Mouse (Mus musculus) kidney, embryonic 14.5 days (tissue): ENCODE results near the gene Lrrc4. TPM values are rescaled to one million over a fixed set of nuclear protein-coding genes. Genes with fewer than 3 reads are reported as not detected.
A peak's percentile ranks its signal among the peaks of the same experiment; 100 is the strongest.

ENCODE experiments used
- ATAC-seq: fragments of 200-750 bp; cut with Nextera tagmentation; 2 replicates; pipeline ENCODE4 v1.8.0; 2017; ENCODE audit warnings: moderate number of reproducible peaks, mild to moderate bottlenecking, moderate TSS enrichment, moderate library complexity; ENCODE audit not compliant: low FRiP score, low TSS enrichment
- H3K27ac ChIP-seq: fragments of 300-500 bp; sonication (generic); 2 replicates; pipeline ENCODE4 v1.5.1; 2014; ENCODE audit warnings: low read depth, mild to moderate bottlenecking, low read length, moderate library complexity, mixed read lengths
- H3K27me3 ChIP-seq: fragments of 300-500 bp; sonication (generic); 2 replicates; pipeline ENCODE4 v1.6.1; 2014; ENCODE audit warnings: mild to moderate bottlenecking, low read length; ENCODE audit not compliant: control insufficient read depth, insufficient read depth
- H3K36me3 ChIP-seq: fragments of 300-500 bp; sonication (generic); 2 replicates; pipeline ENCODE4 v1.6.1; 2014; ENCODE audit warnings: low read length, mixed read lengths; ENCODE audit not compliant: control insufficient read depth, insufficient read depth
- H3K4me1 ChIP-seq: fragments of 300-500 bp; sonication (generic); 2 replicates; pipeline ENCODE4 v1.6.1; 2014; ENCODE audit warnings: low read length, mixed read lengths; ENCODE audit not compliant: control insufficient read depth, insufficient read depth
- H3K4me2 ChIP-seq: fragments of 300-500 bp; sonication (generic); replicated peaks from 2 replicates; pipeline ENCODE4 v1.6.1; 2014; ENCODE audit warnings: low read depth, mild to moderate bottlenecking, low read length
- H3K4me3 ChIP-seq: fragments of 300-500 bp; sonication (generic); 2 replicates; pipeline ENCODE4 v1.5.1; 2014; ENCODE audit warnings: mild to moderate bottlenecking, low read length
- H3K9ac ChIP-seq: fragments of 300-500 bp; sonication (generic); 2 replicates; pipeline ENCODE4 v1.6.1; 2014; ENCODE audit warnings: low read depth, mild to moderate bottlenecking, low read length, moderate library complexity
- H3K9me3 ChIP-seq: fragments of 300-500 bp; sonication (generic); 2 replicates; pipeline ENCODE4 v1.6.1; 2016; ENCODE audit warnings: low read length; ENCODE audit not compliant: control insufficient read depth
- WGBS: fragments of 180-500 bp; shearing (Covaris S2); extraction: QIAGEN DNeasy Blood & Tissue Kit; methylation state at CpG from one replicate; pipeline ENCODE4 v1.1.7; 2014; 5-methylcytosine and 5-hydroxymethylcytosine counted together
- polyA plus RNA-seq: library from polyadenylated mRNA; unstranded; fragments of >200 nt; fragmentation: Nextera tagmentation; extraction: Ambion mirVana; gene quantifications from 2 replicates; pipeline ENCODE4 v1.2.1, GENCODE M21; 2014

Gene Lrrc4
- polyA plus RNA-seq, 1 experiment from 2014 or later = 2.8 TPM

DNA sequence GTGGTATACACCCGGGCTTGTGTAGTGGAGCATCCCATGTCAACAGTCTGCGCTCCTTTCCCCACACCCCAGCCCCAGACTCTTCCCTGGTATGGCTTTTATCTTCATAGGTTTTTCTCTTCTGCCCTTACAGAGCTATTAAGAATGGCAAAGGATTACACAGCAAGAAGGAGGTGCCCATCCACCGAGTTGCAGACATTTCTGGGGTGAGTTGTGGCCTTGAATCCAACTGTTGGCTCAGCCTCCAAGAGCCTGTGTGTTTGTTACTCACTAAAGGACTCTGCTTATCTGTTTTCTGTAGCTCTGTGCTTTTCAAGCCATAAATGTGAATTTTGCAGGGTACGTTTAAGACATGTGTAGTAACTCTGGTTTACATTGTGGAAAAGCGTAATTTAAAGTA lies 106.8 kb downstream of the Lrrc4 start:
- Histone ChIP-seq H3K27ac (no peak overlapping the region), H3K4me2 (no peak overlapping the region), H3K4me3 (no peak overlapping the region), H3K27me3 (no peaks in the 10 kb centered on the region), H3K4me1 (peaks cover 6% of the 10 kb centered on the region), H3K9ac (no peak overlapping the region), H3K9me3 (no peaks in the 10 kb centered on the region), H3K36me3 (peaks cover 4% of the 10 kb centered on the region; the same call in 1 of the 2 replicates)
- ATAC-seq = no peak
- 81% methylated on average over 5 of the region's 5 CpGs for WGBS

DNA sequence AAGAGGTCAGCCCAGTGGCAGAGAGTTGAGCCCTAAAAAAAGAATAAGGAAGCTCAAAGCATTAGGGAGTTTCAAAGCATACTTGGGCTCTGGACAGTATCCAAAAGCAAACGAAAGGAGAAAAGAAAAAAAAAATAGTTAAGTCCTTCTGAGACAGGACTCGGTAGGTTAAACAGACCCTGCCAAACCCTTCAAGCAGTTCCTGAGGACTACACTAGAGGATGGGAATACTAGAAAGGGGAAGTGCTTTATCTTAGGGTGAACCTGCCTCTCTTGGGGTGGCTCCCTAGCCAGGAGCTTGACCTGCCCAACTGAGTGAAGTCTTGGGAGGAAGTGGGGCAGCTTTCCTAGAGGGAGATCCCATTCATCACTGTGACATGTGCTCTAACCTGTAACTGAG lies 108.5 kb downstream of the Lrrc4 start:
- ATAC-seq = no peak
- Histone ChIP-seq H3K9ac (no peak overlapping the region), H3K4me2 (no peak overlapping the region), H3K27me3 (no peaks in the 10 kb centered on the region), H3K36me3 (peaks cover 4% of the 10 kb centered on the region; the same call in 1 of the 2 replicates), H3K9me3 (no peaks in the 10 kb centered on the region), H3K27ac (no peak overlapping the region), H3K4me1 (0 out of 2 replicates have a peak, but pooled peaks cover 5% of the 10 kb centered on the region), H3K4me3 (no peak overlapping the region)
- WGBS = 35% methylated on average over 2 of the region's 2 CpGs

DNA sequence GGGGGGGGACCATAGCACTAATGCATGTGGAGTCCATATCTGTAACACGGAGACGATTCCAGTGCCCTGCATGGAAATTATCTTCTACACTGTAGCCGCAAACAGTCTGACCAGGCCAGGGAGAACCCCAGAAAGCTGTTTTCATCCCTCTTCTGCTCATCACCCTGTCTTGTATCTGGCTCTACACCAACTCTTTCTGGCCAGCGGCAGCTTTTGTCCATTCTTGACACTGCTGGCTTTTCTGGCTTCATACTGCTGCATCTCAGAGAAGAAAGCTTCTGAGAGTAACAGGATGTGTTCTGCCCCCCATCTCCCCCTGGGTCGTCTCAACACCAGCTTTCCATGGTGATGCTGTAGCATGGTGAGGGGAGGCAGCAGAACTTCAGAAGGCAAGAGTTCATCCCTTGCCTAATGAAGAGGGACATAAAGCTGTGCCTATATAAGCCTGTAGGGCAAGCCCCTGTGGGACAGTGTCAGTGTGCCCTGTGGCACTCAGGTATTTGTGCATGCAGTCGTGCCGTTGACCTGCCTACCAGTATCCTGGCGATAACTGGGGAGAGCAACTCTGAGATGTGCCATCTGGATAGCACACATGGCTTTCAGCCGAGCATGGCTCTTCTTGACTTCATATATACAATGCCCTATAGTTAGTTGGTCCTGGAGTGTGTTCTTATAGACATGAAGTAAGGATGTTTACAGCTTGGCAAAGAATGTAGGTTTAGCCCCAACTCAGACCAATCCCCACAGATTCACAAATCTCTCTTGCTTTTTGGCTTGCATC lies 111.0 kb downstream of the Lrrc4 start:
- Histone ChIP-seq H3K4me3 (no peak overlapping the region), H3K9me3 (no peaks in the 10 kb centered on the region), H3K4me1 (0 out of 2 replicates have a peak, but pooled peaks cover 16% of the 10 kb centered on the region), H3K4me2 (no peak overlapping the region), H3K9ac (no peak overlapping the region), H3K27ac (no peak overlapping the region), H3K27me3 (no peaks in the 10 kb centered on the region), H3K36me3 (peaks cover 3% of the 10 kb centered on the region; the same call in 1 of the 2 replicates)
- ATAC-seq = no peak
- 88% methylated on average over 9 of the region's 9 CpGs for WGBS

DNA sequence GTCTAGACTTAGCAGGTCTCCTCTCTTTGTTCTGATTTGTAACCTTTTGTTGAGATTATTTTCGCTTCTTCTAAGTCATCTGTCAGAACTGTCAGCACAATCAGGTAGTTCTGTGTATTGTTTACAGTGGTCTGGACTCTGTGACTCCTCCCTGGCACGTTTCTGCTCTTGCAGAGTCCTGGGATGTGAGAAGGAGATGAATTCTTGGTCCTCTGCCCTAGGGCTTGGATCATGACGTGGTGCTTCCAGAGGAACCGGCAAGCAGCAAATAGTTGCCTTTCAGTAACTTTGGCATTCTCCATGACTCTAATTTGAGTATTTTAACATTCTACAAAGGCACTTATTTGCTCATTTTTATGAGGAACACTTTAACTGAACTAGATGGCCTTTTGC lies 113.7 kb downstream of the Lrrc4 start:
- 0 out of 2 replicates have a peak overlapping the region, but pooled peaks have one; percentile 11 for H3K27ac ChIP-seq
- H3K9me3 ChIP-seq = no peaks in the 10 kb centered on the region
- 55% methylated on average over 4 of the region's 4 CpGs for WGBS
- H3K9ac ChIP-seq = no peak overlapping the region
- no peaks in the 10 kb centered on the region for H3K36me3 ChIP-seq
- H3K4me3 ChIP-seq = no peak overlapping the region
- H3K4me2 ChIP-seq = no peak overlapping the region
- H3K27me3 ChIP-seq = no peaks in the 10 kb centered on the region
- H3K4me1 ChIP-seq = 0 out of 2 replicates have a peak, but pooled peaks cover 16% of the 10 kb centered on the region
- ATAC-seq = peak; percentile 49; the same call in 1 of the 2 replicates

DNA sequence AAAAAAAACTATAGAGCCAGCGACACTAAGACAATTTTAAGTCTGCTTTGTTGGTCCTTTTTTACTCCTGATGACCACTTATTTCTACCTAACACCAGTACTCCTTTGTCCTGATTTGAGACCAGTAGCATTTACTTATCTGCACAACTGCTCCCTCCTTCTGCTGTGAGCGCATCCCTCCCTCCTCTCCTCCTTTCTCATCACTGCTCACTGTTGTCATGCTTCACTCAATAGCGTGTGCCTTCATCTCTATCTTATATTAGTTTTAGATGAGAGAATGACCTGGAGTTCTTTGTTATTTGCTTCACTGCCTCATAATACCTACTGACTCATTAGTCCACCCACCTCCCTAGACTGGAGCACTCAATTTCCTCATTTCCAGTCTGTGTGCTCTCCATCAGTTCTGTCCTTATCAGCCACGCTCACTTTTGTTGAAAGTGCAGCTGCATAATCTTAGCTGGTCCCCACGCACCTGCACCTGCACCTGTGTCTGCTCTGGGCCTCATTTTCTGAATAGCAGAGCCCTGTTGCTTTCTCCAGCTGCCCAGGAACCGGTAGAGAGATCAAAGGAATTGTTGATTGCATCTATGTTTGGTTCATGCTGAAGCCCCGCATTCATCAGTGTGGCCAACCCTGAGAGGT lies 114.2 kb downstream of the Lrrc4 start:
- Histone ChIP-seq H3K4me2 (no peak overlapping the region), H3K4me3 (no peak overlapping the region), H3K9me3 (no peaks in the 10 kb centered on the region), H3K27me3 (no peaks in the 10 kb centered on the region), H3K27ac (0 out of 2 replicates have a peak overlapping the region, but pooled peaks have one; percentile 11), H3K36me3 (no peaks in the 10 kb centered on the region), H3K9ac (no peak overlapping the region), H3K4me1 (0 out of 2 replicates have a peak, but pooled peaks cover 16% of the 10 kb centered on the region)
- peak; percentile 76; the same call in 1 of the 2 replicates for ATAC-seq
- 52% methylated on average over 7 of the region's 7 CpGs for WGBS

- H3K4me1 ChIP-seq = 0 out of 2 replicates have a peak, but pooled peaks cover 17% of the 10 kb centered on the region
- no peaks in the 10 kb centered on the region for H3K27me3 ChIP-seq
- H3K4me3 ChIP-seq = no peak overlapping the region
- peak; percentile 90 for ATAC-seq
- no peaks in the 10 kb centered on the region for H3K9me3 ChIP-seq
- no peak overlapping the region for H3K27ac ChIP-seq
- 25% methylated on average over 2 of the region's 2 CpGs for WGBS
- H3K36me3 ChIP-seq = peaks cover 21% of the 10 kb centered on the region; the same call in 1 of the 2 replicates
- H3K9ac ChIP-seq = no peak overlapping the region
- no peak overlapping the region for H3K4me2 ChIP-seq
Observed at GRCm38 (mm10) chr6:28710035-28710434, 121.5 kb downstream of the Lrrc4 start.

DNA sequence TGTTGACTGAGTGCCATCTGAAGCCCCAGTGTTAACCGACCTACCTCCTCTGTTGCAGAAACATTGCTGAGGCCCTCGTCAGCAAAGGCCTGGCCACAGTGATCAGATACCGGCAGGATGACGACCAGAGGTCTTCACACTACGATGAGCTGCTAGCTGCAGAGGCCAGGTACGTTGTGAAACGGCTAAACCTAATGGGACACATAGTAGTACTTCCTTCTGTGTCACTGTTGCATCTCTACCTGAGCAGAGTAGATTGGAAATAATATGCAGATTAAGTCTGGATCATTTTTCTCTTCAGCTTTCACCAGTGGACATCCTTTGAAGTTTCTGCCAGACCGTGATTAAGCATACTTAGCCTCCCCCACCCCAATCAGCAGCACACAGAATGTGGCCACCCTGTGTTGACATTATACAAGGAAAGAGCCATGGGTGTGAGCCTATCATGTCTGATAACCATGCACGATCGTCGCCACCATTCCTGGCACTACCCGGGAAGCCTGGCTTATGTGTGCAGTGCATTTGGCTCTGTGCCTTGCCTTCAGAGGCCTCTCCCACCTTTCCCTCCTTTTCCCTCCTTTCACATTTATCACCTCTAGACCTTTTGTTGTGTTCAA lies 124.5 kb downstream of the Lrrc4 start:
- no peaks in the 10 kb centered on the region for H3K27me3 ChIP-seq
- peaks cover 21% of the 10 kb centered on the region; the same call in 1 of the 2 replicates for H3K36me3 ChIP-seq
- H3K27ac ChIP-seq = no peak overlapping the region
- H3K4me1 ChIP-seq = 0 out of 2 replicates have a peak, but pooled peaks cover 17% of the 10 kb centered on the region
- H3K9ac ChIP-seq = no peak overlapping the region
- H3K4me2 ChIP-seq = no peak overlapping the region
- no peaks in the 10 kb centered on the region for H3K9me3 ChIP-seq
- no peak overlapping the region for H3K4me3 ChIP-seq
- WGBS = 68% methylated on average over 12 of the region's 12 CpGs
- ATAC-seq = no peak

DNA sequence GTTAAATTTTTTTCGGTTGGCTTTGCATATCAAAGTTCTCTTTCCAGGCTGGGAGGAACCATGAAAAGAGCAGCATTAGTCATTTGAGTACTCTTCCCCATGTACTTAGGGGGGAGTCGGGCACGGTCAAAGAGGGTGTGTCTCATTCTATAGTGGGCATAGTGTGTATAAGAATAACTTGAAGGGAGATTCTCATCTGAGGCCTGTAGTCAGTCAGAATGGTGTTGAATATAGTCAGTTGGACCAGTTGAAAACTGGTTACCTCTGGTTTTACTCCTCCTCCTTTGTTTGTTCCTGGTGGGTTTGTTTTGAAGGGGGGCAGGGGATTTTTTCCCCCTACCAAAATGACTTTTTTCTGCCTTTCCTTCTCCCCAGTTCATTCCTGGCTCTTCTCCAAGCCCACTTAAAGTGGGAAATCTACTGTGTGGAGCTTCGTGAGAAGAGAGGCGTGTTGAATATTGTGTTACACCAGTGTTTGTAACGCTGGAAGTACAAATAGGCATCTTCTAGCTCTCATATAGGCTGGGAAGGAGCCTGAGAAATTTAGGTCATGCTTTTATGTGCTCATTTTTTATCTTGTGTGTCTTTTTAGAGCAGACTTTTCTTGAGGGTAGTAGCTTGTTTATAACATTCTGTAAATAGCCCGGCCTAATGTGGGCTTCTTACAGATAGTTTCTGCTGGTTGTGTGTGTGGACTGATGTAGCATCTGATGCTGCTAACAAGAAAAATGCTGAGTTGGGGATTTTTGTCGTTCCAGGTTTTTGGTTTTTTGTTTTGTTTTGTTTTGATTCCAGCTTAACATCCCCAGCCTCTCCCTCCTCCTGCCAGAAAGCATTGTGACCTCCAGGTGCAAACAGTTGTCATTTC lies 125.2 kb downstream of the Lrrc4 start:
- no peak overlapping the region for H3K4me2 ChIP-seq
- H3K4me1 ChIP-seq = 0 out of 2 replicates have a peak, but pooled peaks cover 17% of the 10 kb centered on the region
- no peak for ATAC-seq
- 69% methylated on average over 8 of the region's 8 CpGs for WGBS
- peaks cover 21% of the 10 kb centered on the region; the same call in 1 of the 2 replicates for H3K36me3 ChIP-seq
- H3K27me3 ChIP-seq = no peaks in the 10 kb centered on the region
- no peak overlapping the region for H3K4me3 ChIP-seq
- no peak overlapping the region for H3K9ac ChIP-seq
- H3K9me3 ChIP-seq = no peaks in the 10 kb centered on the region
- no peak overlapping the region for H3K27ac ChIP-seq
